Mouse (Mus musculus): ENCODE measurements around the gene Spin1. TPM values are rescaled to one million over a fixed set of nuclear protein-coding genes. Genes with fewer than 3 reads are reported as not detected.
"Not testable (repeated sequence)": the region's sequence is repeated elsewhere in the genome, so short reads cannot be mapped to it uniquely, and the experiment has no call there.

Spin1 gene
- total and polyA plus RNA-seq, 2 experiments from 2014 or later = 158 to 214 TPM

GRCm38 (mm10) chr13:51105861-51106655, 5.4 kb downstream of the Spin1 start:
- Histone ChIP-seq H3K4me2 (ENCODE audit: low read depth, low read length, poor library complexity, severe bottlenecking) (no peak overlapping the region), H3K36me3 (ENCODE audit: insufficient read depth, low read length) (no peaks in the 10 kb centered on the region), H3K27ac (ENCODE audit: low read depth, low read length) (no peak overlapping the region), H3K4me3 (ENCODE audit: low read depth, low read length) (no peak overlapping the region), H3K9ac (replicated peaks; ENCODE audit: low read length, poor library complexity, severe bottlenecking) (no peak overlapping the region), H3K27me3 (ENCODE audit: insufficient read depth, low read length) (no peaks in the 10 kb centered on the region), H3K4me1 (ENCODE audit: insufficient read depth, low read length) (no peaks in the 10 kb centered on the region), H3K9me3 (ENCODE audit: low read length) (no peaks in the 10 kb centered on the region)
- 97% methylated on average over 3 of the region's 3 CpGs for WGBS
- DNase-seq (ENCODE audit: low spot score) = no peak
- ATAC-seq (ENCODE audit: low FRiP score) = no peak
- peak; percentile 31 for TF ChIP-seq CTCF (IDR thresholded peaks at IDR 0.05)

- ATAC-seq (ENCODE audit: low FRiP score) (no peak), DNase-seq (ENCODE audit: low spot score) (no peak)
- Histone ChIP-seq H3K9ac (replicated peaks; ENCODE audit: low read length, poor library complexity, severe bottlenecking) (no peak overlapping the region), H3K4me2 (ENCODE audit: low read depth, low read length, poor library complexity, severe bottlenecking) (no peak overlapping the region), H3K4me1 (ENCODE audit: insufficient read depth, low read length) (no peaks in the 10 kb centered on the region), H3K4me3 (ENCODE audit: low read depth, low read length) (no peak overlapping the region), H3K27me3 (ENCODE audit: insufficient read depth, low read length) (no peaks in the 10 kb centered on the region), H3K36me3 (ENCODE audit: insufficient read depth, low read length) (no peaks in the 10 kb centered on the region), H3K9me3 (ENCODE audit: low read length) (no peaks in the 10 kb centered on the region), H3K27ac (ENCODE audit: low read depth, low read length) (no peak overlapping the region)
- no peak for TF ChIP-seq CTCF (IDR thresholded peaks at IDR 0.05)
- 88% methylated on average over 4 of the region's 4 CpGs for WGBS
These were observed 6.1 kb downstream of the Spin1 start for GRCm38 (mm10) chr13:51106816-51107215.

- ATAC-seq (ENCODE audit: low FRiP score) (no peak), DNase-seq (ENCODE audit: low spot score) (no peak)
- Histone ChIP-seq H3K27me3 (ENCODE audit: insufficient read depth, low read length) (no peaks in the 10 kb centered on the region), H3K4me2 (ENCODE audit: low read depth, low read length, poor library complexity, severe bottlenecking) (no peak overlapping the region), H3K9ac (replicated peaks; ENCODE audit: low read length, poor library complexity, severe bottlenecking) (no peak overlapping the region), H3K9me3 (ENCODE audit: low read length) (no peaks in the 10 kb centered on the region), H3K4me1 (ENCODE audit: insufficient read depth, low read length) (no peaks in the 10 kb centered on the region), H3K27ac (ENCODE audit: low read depth, low read length) (no peak overlapping the region), H3K36me3 (ENCODE audit: insufficient read depth, low read length) (no peaks in the 10 kb centered on the region), H3K4me3 (ENCODE audit: low read depth, low read length) (no peak overlapping the region)
- no peak for TF ChIP-seq CTCF (IDR thresholded peaks at IDR 0.05)
- 98% methylated on average over 2 of the region's 2 CpGs for WGBS
These were observed 8.8 kb downstream of the Spin1 start for GRCm38 (mm10) chr13:51109517-51109916.

- not testable (repeated sequence) for H3K9me3 ChIP-seq (ENCODE audit: low read length); H3K27me3 ChIP-seq (ENCODE audit: insufficient read depth, low read length); H3K4me2 ChIP-seq (ENCODE audit: low read depth, low read length, poor library complexity, severe bottlenecking); DNase-seq (ENCODE audit: low spot score); H3K4me3 ChIP-seq (ENCODE audit: low read depth, low read length); H3K9ac ChIP-seq (replicated peaks; ENCODE audit: low read length, poor library complexity, severe bottlenecking); ATAC-seq (ENCODE audit: low FRiP score); H3K27ac ChIP-seq (ENCODE audit: low read depth, low read length); H3K36me3 ChIP-seq (ENCODE audit: insufficient read depth, low read length); H3K4me1 ChIP-seq (ENCODE audit: insufficient read depth, low read length)
- 53% methylated on average over 4 of the region's 4 CpGs for WGBS
These were observed 13.7 kb downstream of the Spin1 start for GRCm38 (mm10) chr13:51114398-51114797.

GRCm38 (mm10) chr13:51115762-51116161, 15.1 kb downstream of the Spin1 start:
- Histone ChIP-seq H3K4me1 (ENCODE audit: insufficient read depth, low read length) (peaks cover 8% of the 10 kb centered on the region; the same call in 1 of the 2 replicates), H3K4me2 (ENCODE audit: low read depth, low read length, poor library complexity, severe bottlenecking) (no peak overlapping the region), H3K27me3 (ENCODE audit: insufficient read depth, low read length) (no peaks in the 10 kb centered on the region), H3K9me3 (ENCODE audit: low read length) (no peaks in the 10 kb centered on the region), H3K36me3 (ENCODE audit: insufficient read depth, low read length) (no peaks in the 10 kb centered on the region), H3K4me3 (ENCODE audit: low read depth, low read length) (no peak overlapping the region), H3K9ac (replicated peaks; ENCODE audit: low read length, poor library complexity, severe bottlenecking) (no peak overlapping the region), H3K27ac (ENCODE audit: low read depth, low read length) (no peak overlapping the region)
- no peak for ATAC-seq (ENCODE audit: low FRiP score)
- 66% methylated on average over 3 of the region's 3 CpGs for WGBS
- no peak for DNase-seq (ENCODE audit: low spot score)
- TF ChIP-seq CTCF (IDR thresholded peaks at IDR 0.05) = no peak

GRCm38 (mm10) chr13:51120734-51121133, 20.1 kb downstream of the Spin1 start:
- Histone ChIP-seq H3K9ac (replicated peaks; ENCODE audit: low read length, poor library complexity, severe bottlenecking) (no peak overlapping the region), H3K27me3 (ENCODE audit: insufficient read depth, low read length) (no peaks in the 10 kb centered on the region), H3K4me1 (ENCODE audit: insufficient read depth, low read length) (peaks cover 12% of the 10 kb centered on the region; the same call in 1 of the 2 replicates), H3K4me2 (ENCODE audit: low read depth, low read length, poor library complexity, severe bottlenecking) (no peak overlapping the region), H3K4me3 (ENCODE audit: low read depth, low read length) (no peak overlapping the region), H3K9me3 (ENCODE audit: low read length) (no peaks in the 10 kb centered on the region), H3K36me3 (ENCODE audit: insufficient read depth, low read length) (no peaks in the 10 kb centered on the region), H3K27ac (ENCODE audit: low read depth, low read length) (no peak overlapping the region)
- 3% methylated on average over 4 of the region's 4 CpGs for WGBS
- no peak for TF ChIP-seq CTCF (IDR thresholded peaks at IDR 0.05)
- DNase-seq (ENCODE audit: low spot score) (no peak), ATAC-seq (ENCODE audit: low FRiP score) (no peak)

Measured in midbrain, postnatal 0 days (tissue).